Mouse (Mus musculus): ENCODE measurements around the gene Gm10803. TPM values are rescaled to one million over a fixed set of nuclear protein-coding genes. Genes with fewer than 3 reads are reported as not detected.
"Not testable (repeated sequence)": the region's sequence is repeated elsewhere in the genome, so short reads cannot be mapped to it uniquely, and the experiment has no call there.

The Gm10803 gene
- total RNA-seq (2021) = not detected

DNA sequence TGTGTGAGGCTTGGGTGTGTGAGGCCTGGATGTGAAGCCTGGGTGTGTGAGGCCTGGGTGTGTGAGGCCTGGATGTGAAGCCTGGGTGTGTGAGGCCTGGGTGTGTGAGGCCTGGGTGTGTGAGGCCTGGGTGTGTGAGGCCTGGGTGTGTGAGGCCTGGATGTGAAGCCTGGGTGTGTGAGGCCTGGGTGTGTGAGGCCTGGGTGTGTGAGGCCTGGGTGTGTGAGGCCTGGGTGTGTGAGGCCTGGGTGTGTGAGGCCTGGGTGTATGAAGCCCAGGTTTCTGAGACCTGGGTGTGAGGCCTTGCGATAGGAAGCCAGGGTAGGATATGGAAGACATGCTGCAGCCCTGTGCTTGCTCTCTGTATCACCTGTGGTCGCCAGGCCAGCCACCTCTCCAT lies at the start of gene Gm10803:
Gene Gm10803 (plus strand): TSS at position 301 of the 400 bp plus-strand sequence.
- intact Hi-C loops (cut with DNase I); DNase-seq (ENCODE audit: low spot score in 2 of 2): not testable (repeated sequence)

- DNase-seq (ENCODE audit: low spot score in 2 of 2) = no peak
- intact Hi-C loops (cut with DNase I) = no loop called here
Measured at GRCm38 (mm10) chr2:93510839-93511238, 49.5 kb upstream of the Gm10803 start.

DNA sequence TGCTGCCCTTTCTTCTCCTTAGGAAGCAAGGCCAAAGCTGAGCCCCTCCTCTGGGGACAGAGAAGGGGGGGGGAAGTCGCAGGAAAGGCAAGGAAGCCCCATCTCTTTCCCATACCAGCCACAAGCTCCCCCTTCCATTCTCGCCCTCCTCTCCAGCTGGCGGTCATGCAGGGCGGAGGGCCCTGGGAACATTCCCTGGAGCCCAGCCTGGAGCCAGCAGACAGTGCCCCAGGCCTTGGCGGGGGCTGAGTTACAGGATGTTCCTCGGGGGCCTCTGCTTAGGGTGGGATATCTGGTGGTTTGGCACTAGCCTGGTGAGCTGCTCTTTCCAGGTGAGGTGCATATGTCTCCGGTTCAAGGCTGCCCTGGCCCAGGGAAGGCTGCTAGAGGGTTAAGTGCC lies 48.2 kb upstream of the Gm10803 start:
- no peak for DNase-seq (ENCODE audit: low spot score in 2 of 2)
- intact Hi-C loops (cut with DNase I) = no loop called here

DNA sequence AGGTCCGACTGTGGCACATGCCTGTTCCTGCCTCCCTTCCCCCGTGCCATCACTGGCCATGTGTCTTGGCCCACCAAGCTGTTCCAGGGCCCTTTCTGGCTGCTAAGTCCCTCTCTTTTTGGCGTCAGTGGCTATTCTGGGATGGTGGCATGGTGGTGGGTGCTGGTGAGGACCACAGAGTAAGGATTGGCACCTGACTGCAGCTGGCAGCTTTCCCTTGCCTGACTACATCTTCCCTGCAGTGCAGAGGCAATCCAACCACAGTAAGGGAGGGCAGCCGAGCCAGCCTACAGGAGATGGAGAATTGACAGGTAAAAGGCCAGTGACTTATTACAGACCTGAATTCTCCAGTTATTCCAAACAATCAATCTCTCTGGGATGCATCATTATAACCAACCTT lies 45.1 kb upstream of the Gm10803 start:
- no peak for DNase-seq (ENCODE audit: low spot score in 2 of 2)
- intact Hi-C loops (cut with DNase I) = no loop called here

DNA sequence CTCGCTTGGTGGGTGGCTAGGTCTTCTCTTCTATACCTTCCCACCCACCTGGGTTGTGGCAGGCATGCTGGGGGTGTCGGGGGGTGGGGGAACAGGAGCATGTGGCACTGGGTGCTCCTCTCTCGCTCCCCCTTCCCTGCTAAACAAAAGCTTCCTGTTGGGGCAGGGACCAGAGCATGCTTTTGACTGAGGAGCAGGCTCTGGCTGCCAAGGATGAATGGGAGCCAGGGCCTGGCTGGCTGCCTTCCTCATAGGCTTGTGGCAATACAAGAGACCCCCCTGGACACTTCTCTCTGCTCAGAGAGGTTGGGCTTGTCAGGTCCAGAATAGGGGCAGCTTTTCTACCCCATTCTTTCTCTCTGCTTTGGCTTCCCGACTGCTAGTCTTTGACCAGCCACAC lies 39.3 kb upstream of the Gm10803 start:
- DNase-seq (ENCODE audit: low spot score in 2 of 2) = no peak
- intact Hi-C loops (cut with DNase I) = no loop called here

- intact Hi-C loops (cut with DNase I) = no loop called here
- DNase-seq (ENCODE audit: low spot score in 2 of 2) = no peak
Measured at GRCm38 (mm10) chr2:93521571-93521970, 38.8 kb upstream of the Gm10803 start.

- intact Hi-C loops (cut with DNase I) = no loop called here
- DNase-seq (ENCODE audit: low spot score in 2 of 2) = no peak
Measured at GRCm38 (mm10) chr2:93522005-93522404, 38.4 kb upstream of the Gm10803 start.

GRCm38 (mm10) chr2:93525033-93525762 lies 35.2 kb upstream of the Gm10803 start:
- DNase-seq (ENCODE audit: low spot score in 2 of 2) = no peak
- intact Hi-C loops (cut with DNase I) = no loop called here

DNA sequence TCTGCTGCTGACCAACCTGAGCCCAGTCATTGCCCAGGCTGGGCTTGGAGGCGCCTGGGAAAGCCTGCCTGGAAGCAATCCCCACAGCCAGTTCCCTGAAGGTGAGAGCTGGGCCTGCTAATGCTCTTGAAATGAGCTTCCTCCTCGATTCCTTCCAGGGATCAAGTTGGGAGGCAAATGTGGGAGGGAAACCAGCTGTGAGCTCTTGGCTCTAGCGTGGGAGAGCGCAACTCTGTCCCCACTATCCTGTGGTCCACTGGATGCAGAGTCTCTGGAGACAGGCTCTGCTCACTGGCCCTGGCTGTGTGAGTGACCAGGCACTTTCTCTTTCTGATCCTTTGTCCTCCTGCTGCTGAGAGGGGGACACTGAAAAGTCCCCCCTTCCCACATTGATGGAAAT lies 30.8 kb upstream of the Gm10803 start:
- DNase-seq (ENCODE audit: low spot score in 2 of 2) = no peak
- intact Hi-C loops (cut with DNase I) = no loop called here

DNA sequence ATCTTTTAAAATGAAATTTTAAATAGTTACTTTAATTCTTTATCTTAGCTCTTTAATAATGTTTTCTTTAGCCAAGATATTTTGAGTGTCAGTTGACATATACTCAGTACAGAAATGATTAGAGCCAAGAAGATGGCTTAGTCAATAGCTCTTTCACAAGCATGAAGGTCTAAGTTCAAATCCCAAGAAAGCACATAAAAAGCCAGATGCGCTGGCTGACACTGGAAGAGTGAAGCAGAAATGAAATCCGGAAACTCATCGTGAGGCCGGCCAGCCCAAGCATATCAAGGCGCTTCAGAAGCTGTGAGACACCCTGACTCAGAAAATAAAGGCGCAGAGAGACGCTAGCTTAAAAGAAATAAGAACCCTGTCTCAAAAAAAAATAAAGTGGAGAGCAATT lies 26.5 kb upstream of the Gm10803 start:
- intact Hi-C loops (cut with DNase I) = no loop called here
- no peak for DNase-seq (ENCODE audit: low spot score in 2 of 2)

DNA sequence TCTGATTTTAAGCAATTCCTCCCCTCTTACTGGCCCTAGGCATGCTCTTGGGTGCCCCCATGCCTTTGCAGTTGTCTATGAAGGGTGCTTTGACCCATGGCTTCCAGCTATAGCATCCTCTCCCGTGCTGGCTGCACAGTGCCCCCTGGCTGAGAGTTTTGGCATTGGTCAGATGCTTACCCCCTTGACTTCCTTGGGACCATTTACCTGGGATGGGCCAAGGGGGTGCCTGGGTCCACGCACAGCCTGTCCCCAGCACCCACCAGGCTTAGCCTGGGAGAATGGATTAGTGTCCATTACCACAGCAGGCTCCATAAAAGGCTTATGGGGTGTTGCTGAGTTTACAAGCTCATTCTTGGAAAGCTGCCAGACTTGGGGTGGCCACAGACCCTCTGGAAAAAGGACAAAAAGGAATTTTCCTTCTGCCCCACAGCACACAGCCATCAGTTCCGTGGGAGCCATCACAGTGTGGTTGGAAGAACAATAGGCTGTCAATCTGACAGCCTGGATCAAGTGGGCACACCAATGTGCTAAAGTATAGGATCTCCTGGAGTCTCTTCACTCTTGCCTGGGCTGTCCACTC lies 22.9 kb upstream of the Gm10803 start:
- no peak for DNase-seq (ENCODE audit: low spot score in 2 of 2)

GRCm38 (mm10) chr2:93538140-93538539 lies 22.2 kb upstream of the Gm10803 start:
- intact Hi-C loops (cut with DNase I) = no loop called here
- DNase-seq (ENCODE audit: low spot score in 2 of 2) = no peak

More for the DNA sequence above, 22.9 kb upstream of the Gm10803 start:
- intact Hi-C loops (cut with DNase I) = no loop called here

DNA sequence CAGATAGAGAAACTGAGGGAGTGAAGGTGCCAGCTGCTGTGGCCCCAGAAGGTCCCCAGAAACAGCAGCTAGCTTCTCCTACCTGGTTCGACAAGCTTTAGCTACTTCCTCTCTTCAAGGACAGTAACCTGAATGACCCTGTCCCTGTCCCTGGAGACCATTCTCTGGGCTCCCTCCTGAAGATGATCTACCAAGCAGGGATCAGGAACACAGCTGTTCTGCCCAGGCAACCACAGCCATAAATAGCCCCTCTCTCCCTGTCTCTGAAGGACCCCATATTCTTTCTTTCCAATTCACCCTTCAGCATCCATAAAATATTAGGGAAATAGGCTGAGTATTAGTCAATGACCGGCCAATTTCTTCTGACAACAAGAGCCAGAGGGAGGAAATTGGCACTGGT lies 18.6 kb upstream of the Gm10803 start:
- intact Hi-C loops (cut with DNase I) = no loop called here

GRCm38 (mm10) chr2:93552676-93553521 lies 7.5 kb upstream of the Gm10803 start:
- DNase-seq (ENCODE audit: low spot score in 2 of 2) = peak in 1 of 2 experiments; percentile 21
- intact Hi-C loops (cut with DNase I) = no loop called here

More for the DNA sequence above, 18.6 kb upstream of the Gm10803 start:
- DNase-seq (ENCODE audit: low spot score in 2 of 2) = no peak

DNA sequence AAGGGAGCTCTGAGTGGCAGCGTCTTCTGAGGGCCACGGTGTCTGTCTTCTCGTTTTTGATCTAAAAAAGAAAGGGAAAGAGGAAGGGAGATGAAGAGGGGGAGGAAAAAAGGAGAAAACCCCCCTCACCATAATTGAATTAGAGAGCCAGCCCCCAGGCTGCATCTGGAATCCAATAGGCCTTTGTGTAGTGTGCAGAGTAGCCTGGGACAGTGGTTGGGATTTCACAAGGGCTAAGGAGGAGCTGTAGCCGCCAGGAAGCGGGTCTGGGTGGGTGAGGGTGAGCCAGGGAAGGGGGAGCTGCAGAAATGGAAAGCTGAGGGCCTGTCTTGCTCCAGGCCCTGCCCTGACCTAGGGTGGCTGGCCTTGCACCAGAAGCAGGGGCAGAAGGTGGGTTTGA lies 6.5 kb upstream of the Gm10803 start:
- intact Hi-C loops (cut with DNase I) = no loop called here
- no peak for DNase-seq (ENCODE audit: low spot score in 2 of 2)

DNA sequence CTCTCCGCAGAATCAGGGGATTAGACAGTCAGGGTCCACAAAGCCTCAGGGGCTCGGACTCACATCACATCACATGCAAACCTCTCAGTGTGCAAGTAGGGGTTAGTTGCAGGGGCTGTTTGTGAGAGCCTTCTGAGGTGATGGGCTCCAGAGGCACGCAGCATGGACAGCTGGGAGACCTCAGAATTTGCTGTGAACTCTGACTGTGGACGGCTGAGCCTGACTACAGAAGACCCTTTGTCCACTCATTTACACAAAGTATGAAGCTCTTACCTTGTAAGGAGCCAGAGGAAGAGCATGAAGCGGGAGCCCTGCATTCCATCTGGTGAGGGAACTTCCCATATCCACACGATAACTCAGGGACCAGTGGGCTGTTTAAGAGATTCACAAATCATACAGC lies 5.3 kb downstream of the Gm10803 start:
- intact Hi-C loops (cut with DNase I) = no loop called here
- no peak for DNase-seq (ENCODE audit: low spot score in 2 of 2)

- intact Hi-C loops (cut with DNase I) = no loop called here
- no peak for DNase-seq (ENCODE audit: low spot score in 2 of 2)
Measured at GRCm38 (mm10) chr2:93567675-93568074, 7.3 kb downstream of the Gm10803 start.

DNA sequence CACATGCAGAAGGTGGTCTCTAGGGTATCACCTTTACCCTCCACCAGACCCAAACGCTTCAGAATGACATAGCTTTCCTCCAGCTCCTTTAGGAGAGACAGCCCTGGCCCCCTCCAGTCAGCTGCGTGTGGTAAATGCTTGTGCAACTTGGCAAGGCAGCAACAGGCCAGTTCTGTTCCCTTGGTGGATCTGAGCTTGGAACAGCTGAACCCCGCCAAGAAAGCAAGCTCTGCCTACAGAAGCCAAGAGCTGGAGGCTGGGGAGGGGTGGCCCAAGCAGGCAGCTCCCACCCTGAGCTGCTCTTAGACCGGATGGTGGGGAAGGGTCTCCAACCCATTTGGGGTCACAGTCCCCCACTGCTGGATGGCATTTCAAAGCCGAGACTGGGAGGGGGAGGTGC lies 12.2 kb downstream of the Gm10803 start:
- DNase-seq (ENCODE audit: low spot score in 2 of 2) = no peak
- intact Hi-C loops (cut with DNase I) = no loop called here

- intact Hi-C loops (cut with DNase I) = no loop called here
Measured at GRCm38 (mm10) chr2:93581271-93581670, 20.9 kb downstream of the Gm10803 start.

DNA sequence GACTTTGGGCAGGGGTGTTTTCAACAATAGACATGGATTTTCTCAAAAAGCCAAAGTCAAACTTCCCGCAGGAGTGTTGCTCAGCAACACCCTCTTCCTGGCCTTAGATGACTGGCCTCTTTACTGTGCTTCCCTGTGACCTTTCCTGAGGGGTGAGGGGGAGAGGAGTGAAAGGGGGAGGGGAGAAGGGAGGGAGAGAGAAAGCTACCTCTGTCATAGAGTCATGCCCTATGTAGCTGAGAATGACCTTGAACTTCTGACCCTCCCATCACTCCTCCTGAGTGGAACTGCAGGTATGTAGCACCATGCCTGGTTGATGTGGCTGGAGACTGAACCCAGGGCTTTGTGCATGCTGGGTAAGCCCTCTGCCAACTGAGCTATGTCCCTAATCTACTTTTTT lies 25.5 kb downstream of the Gm10803 start:
- intact Hi-C loops (cut with DNase I) = no loop called here
- no peak for DNase-seq (ENCODE audit: low spot score in 2 of 2)

More at GRCm38 (mm10) chr2:93581271-93581670, 20.9 kb downstream of the Gm10803 start:
- DNase-seq (ENCODE audit: low spot score in 2 of 2) = no peak

DNA sequence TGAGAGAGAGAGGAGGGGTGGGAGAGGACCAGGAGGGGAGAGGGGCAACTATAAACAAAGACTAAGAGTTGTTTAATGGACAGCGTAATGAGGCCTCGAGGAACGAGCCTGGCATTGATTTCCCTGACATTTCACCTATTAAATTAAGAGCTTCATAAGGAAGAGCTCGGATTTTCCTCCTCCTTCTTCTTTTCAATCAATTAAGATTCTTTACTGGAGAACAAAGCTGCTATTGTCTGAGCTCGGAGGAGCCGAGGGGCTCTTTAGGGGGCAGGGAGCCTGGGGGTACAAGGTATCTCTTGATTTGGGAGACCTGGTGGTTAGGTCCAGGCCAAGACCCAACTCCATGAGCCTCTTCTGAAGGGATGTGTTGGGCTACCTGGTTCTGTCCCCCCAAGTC lies 27.1 kb downstream of the Gm10803 start:
- DNase-seq (ENCODE audit: low spot score in 2 of 2) = no peak
- intact Hi-C loops (cut with DNase I) = no loop called here

Measured in left cerebral cortex, postnatal 36 days (tissue).